Mouse (Mus musculus) E14TG2a.4 (cell line): ENCODE results near the gene Arl4d.

Source experiments
- CTCF ChIP-seq: conservative IDR thresholded peaks from 2 replicates; pipeline ENCODE4 v1.5.1; 2014; ENCODE audit warnings: low read length
- NANOG ChIP-seq: IDR thresholded peaks from 2 replicates; pipeline ENCODE4 v1.6.1; 2014; ENCODE audit warnings: borderline replicate concordance, low read length, mixed read lengths

DNA sequence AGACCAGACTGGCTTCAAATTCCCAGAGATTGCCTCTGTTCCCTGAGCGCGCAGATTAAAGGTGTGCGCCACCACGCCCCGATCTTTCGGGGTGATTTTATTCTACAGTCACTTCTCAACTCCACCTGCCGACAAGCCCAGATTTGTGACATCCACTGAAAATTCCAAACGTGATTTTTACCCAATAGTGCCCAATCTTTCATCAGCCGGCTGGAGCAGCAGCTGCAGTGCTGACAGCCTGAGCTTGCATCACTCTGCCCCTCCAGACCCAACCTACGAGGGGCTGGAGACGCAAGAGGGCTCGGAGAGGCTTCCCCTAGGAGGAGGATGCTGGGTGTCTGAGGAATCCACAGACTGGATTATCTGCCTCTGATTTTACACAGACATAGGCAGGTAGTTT, 12.3 kb downstream of the Arl4d start:
- TF ChIP-seq CTCF (no peak), NANOG (no peak)
